Mouse (Mus musculus) limb, embryonic 14.5 days (tissue): ENCODE data around the gene Frmd4b. TPM values are rescaled to one million over a fixed set of nuclear protein-coding genes. Genes with fewer than 3 reads are reported as not detected.

Source experiments
- ATAC-seq: fragments of 200-750 bp; cut with Nextera tagmentation; 2 replicates; pipeline ENCODE4 v1.8.0; 2017; ENCODE audit warnings: low read depth, moderate number of reproducible peaks, moderate TSS enrichment; ENCODE audit not compliant: low FRiP score
- DNase-seq: peaks from one replicate; pipeline ENCODE4 v3.0.0-alpha.2; 2015; ENCODE audit warnings: low spot score
- H3K27ac ChIP-seq: fragments of 300-500 bp; sonication (generic); replicated peaks from 2 replicates; pipeline ENCODE4 v1.5.1; 2014; ENCODE audit warnings: low read depth, mild to moderate bottlenecking, low read length, moderate library complexity, mixed read lengths
- H3K27me3 ChIP-seq: fragments of 300-500 bp; sonication (generic); 2 replicates; pipeline ENCODE4 v1.6.1; 2014; ENCODE audit warnings: low read length, mixed read lengths; ENCODE audit not compliant: control insufficient read depth, insufficient read depth
- H3K36me3 ChIP-seq: fragments of 300-500 bp; sonication (generic); 2 replicates; pipeline ENCODE4 v1.6.1; 2014; ENCODE audit warnings: mild to moderate bottlenecking, low read length, moderate library complexity, mixed read lengths; ENCODE audit not compliant: control insufficient read depth, insufficient read depth
- H3K4me1 ChIP-seq: fragments of 300-500 bp; sonication (generic); 2 replicates; pipeline ENCODE4 v1.6.1; 2014; ENCODE audit warnings: antibody characterized with exemption, low read length, mixed read lengths; ENCODE audit not compliant: control insufficient read depth, insufficient read depth
- H3K4me2 ChIP-seq: fragments of 300-500 bp; sonication (generic); replicated peaks from 2 replicates; pipeline ENCODE4 v1.6.1; 2014; ENCODE audit warnings: low read depth, mild to moderate bottlenecking, low read length, moderate library complexity; ENCODE audit not compliant: severe bottlenecking
- H3K4me3 ChIP-seq: fragments of 300-500 bp; sonication (generic); replicated peaks from 2 replicates; pipeline ENCODE4 v1.5.1; 2014; ENCODE audit warnings: low read length
- H3K9ac ChIP-seq: fragments of 300-500 bp; sonication (generic); 2 replicates; pipeline ENCODE4 v1.6.1; 2014; ENCODE audit warnings: mild to moderate bottlenecking, low read depth, low read length, moderate library complexity; ENCODE audit not compliant: severe bottlenecking
- H3K9me3 ChIP-seq: fragments of 300-500 bp; sonication (generic); 2 replicates; pipeline ENCODE4 v1.6.1; 2016; ENCODE audit warnings: low read length; ENCODE audit not compliant: control insufficient read depth
- POLR2A ChIP-seq: fragments of 200-500 bp; IDR thresholded peaks from 2 replicates; pipeline ENCODE4 v1.8.0; 2012; ENCODE audit warnings: inconsistent platforms, mild to moderate bottlenecking, moderate library complexity, borderline replicate concordance; ENCODE audit not compliant: insufficient read depth, insufficient read length; ENCODE audit errors: extremely low read depth
- WGBS: fragments of 180-500 bp; shearing (Covaris S2); extraction: QIAGEN DNeasy Blood & Tissue Kit; methylation state at CpG from one replicate; pipeline ENCODE4 v1.1.7; 2014; 5-methylcytosine and 5-hydroxymethylcytosine counted together
- polyA plus RNA-seq, 2 experiments: library from polyadenylated mRNA; depleted of rRNA in 1 of 2; stranded (reverse) in 1 of 2; unstranded in 1 of 2; fragments of >200 nt; fragmentation: Nextera tagmentation in 1 of 2; extraction: Ambion mirVana in 1 of 2; gene quantifications; 2 replicates each; pipeline versions ENCODE4 v1.2.1 to v1.2.3; 2012 to 2014

The Frmd4b gene
- polyA plus RNA-seq, 2 experiments = 13.9 to 14.1 TPM

- no peak for TF ChIP-seq POLR2A
- ATAC-seq (no peak), DNase-seq (no peak)
- H3K36me3 ChIP-seq = peaks cover 15% of the 10 kb centered on the region; the same call in 1 of the 2 replicates
- no peak overlapping the region for H3K9ac ChIP-seq
- WGBS = 95% methylated on average over 21 of the region's 21 CpGs
- H3K4me1 ChIP-seq = peaks cover 5% of the 10 kb centered on the region
- no peak overlapping the region for H3K4me2 ChIP-seq
- H3K4me3 ChIP-seq = no peak overlapping the region
- no peaks in the 10 kb centered on the region for H3K27me3 ChIP-seq
- no peaks in the 10 kb centered on the region for H3K9me3 ChIP-seq
- H3K27ac ChIP-seq = no peak overlapping the region
Measured at GRCm38 (mm10) chr6:97295866-97296527, 321.3 kb downstream of the Frmd4b start.

- Histone ChIP-seq H3K4me1 (peaks cover 7% of the 10 kb centered on the region), H3K27ac (no peak overlapping the region), H3K9ac (no peak overlapping the region), H3K4me2 (no peak overlapping the region), H3K27me3 (no peaks in the 10 kb centered on the region), H3K36me3 (peaks cover 15% of the 10 kb centered on the region; the same call in 1 of the 2 replicates), H3K4me3 (no peak overlapping the region), H3K9me3 (no peaks in the 10 kb centered on the region)
- WGBS = 86% methylated on average over 9 of the region's 9 CpGs
- TF ChIP-seq POLR2A = no peak
- ATAC-seq (no peak), DNase-seq (no peak)
Measured at GRCm38 (mm10) chr6:97295416-97295815, 321.9 kb downstream of the Frmd4b start.

GRCm38 (mm10) chr6:97293667-97294569, 323.4 kb downstream of the Frmd4b start:
- no peak for TF ChIP-seq POLR2A
- no peak overlapping the region for H3K4me2 ChIP-seq
- no peak for DNase-seq
- WGBS = 72% methylated on average over 12 of the region's 12 CpGs
- H3K27ac ChIP-seq = no peak overlapping the region
- no peaks in the 10 kb centered on the region for H3K9me3 ChIP-seq
- H3K27me3 ChIP-seq = no peaks in the 10 kb centered on the region
- peaks cover 7% of the 10 kb centered on the region for H3K4me1 ChIP-seq
- no peak overlapping the region for H3K9ac ChIP-seq
- ATAC-seq = no peak
- no peak overlapping the region for H3K4me3 ChIP-seq
- peaks cover 15% of the 10 kb centered on the region; the same call in 1 of the 2 replicates for H3K36me3 ChIP-seq

GRCm38 (mm10) chr6:97292894-97293293, 324.4 kb downstream of the Frmd4b start:
- ATAC-seq = no peak
- Histone ChIP-seq H3K4me2 (no peak overlapping the region), H3K9ac (no peak overlapping the region), H3K36me3 (peaks cover 15% of the 10 kb centered on the region; the same call in 1 of the 2 replicates), H3K9me3 (no peaks in the 10 kb centered on the region), H3K4me3 (no peak overlapping the region), H3K4me1 (peaks cover 7% of the 10 kb centered on the region), H3K27me3 (no peaks in the 10 kb centered on the region), H3K27ac (no peak overlapping the region)
- no peak for TF ChIP-seq POLR2A
- DNase-seq = no peak
- 71% methylated on average over 5 of the region's 5 CpGs for WGBS

GRCm38 (mm10) chr6:97292096-97292495, 325.2 kb downstream of the Frmd4b start:
- no peak for TF ChIP-seq POLR2A
- H3K4me2 ChIP-seq = no peak overlapping the region
- 86% methylated on average over 3 of the region's 3 CpGs for WGBS

More at GRCm38 (mm10) chr6:97292096-97292495, 325.2 kb downstream of the Frmd4b start:
- H3K27ac ChIP-seq = no peak overlapping the region
- no peaks in the 10 kb centered on the region for H3K27me3 ChIP-seq
- no peaks in the 10 kb centered on the region for H3K9me3 ChIP-seq
- peaks cover 13% of the 10 kb centered on the region; the same call in 1 of the 2 replicates for H3K36me3 ChIP-seq
- DNase-seq = no peak
- ATAC-seq = no peak
- H3K9ac ChIP-seq = no peak overlapping the region
- no peak overlapping the region for H3K4me3 ChIP-seq
- H3K4me1 ChIP-seq = peaks cover 7% of the 10 kb centered on the region
